Mouse (Mus musculus) cortical plate, adult 2 months (tissue): ENCODE data around the gene Agrn.

Experiments
- CTCF ChIP-seq: fragments of 200-500 bp; IDR thresholded peaks from 2 replicates; pipeline ENCODE4 v1.5.1; 2011; ENCODE audit warnings: mild to moderate bottlenecking, control low read depth, low read length; ENCODE audit not compliant: insufficient read depth; ENCODE audit errors: extremely low read depth
- POLR2A ChIP-seq: fragments of 200-500 bp; IDR thresholded peaks from 2 replicates; pipeline ENCODE4 v1.6.1; 2011; ENCODE audit warnings: mild to moderate bottlenecking, low read length, control low read depth; ENCODE audit not compliant: insufficient read depth; ENCODE audit errors: extremely low read depth

DNA sequence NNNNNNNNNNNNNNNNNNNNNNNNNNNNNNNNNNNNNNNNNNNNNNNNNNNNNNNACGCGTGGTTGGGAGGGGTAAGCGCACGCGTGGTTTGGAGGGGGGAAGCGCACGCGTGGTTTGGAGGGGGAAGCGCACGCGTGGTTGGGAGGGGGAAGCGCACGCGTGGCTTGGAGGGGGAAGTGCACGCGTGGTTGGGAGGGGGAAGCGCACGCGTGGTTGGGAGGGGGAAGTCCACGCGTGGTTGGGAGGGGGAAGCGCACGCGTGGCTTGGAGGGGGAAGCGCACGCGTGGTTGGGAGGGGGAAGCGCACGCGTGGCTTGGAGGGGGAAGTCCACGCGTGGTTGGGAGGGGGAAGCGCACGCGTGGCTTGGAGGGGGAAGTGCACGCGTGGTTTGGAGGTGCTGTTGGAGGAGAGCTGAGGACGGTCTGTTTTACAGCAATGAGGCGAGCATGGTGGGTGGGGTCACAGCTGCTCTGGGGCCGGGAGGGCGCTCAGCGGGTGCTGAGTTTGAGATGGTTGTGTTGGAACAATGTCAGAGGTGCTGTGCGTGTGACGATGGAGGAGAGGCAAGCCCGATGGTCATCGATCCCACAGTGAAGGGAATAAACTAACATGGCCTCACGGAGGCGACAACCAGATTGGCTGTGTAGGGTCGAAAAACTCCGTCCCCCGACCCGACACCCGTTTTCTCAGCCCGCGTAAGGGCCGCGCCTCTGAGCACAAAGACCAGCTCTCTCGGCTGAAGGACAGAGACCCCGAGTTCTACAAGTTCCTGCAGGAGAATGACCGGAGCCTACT is 39.6 kb upstream of the Agrn start:
- TF ChIP-seq CTCF (no peak), POLR2A (no peak)
